Comparison of ENCODE assay signal across 16 mouse cellular contexts in genomic region chr11:30233946-30234345, GRCm38 (mm10).
"Had no signal": no experiment of that assay in that cellular context is flagged by ENCODE, and none has a peak within 500 bp of the region (broad histone marks: within the 10 kb centered on the region; RNA-seq: fewer than 3 reads in every experiment).

No protein-coding gene starts in this region.

- H3K36me3 ChIP-seq: stomach, embryonic 15.5 days had no signal

- H3K9ac ChIP-seq: lung, embryonic 15.5 days; midbrain, embryonic 13.5 days; midbrain, embryonic 15.5 days; neural tube, embryonic 12.5 days; stomach, embryonic 15.5 days had no signal

- DNase-seq: lung, postnatal 14 days; lung, postnatal 36 days; right cerebral cortex, postnatal 14 days; thymus, adult 2 months; thymus, postnatal 25 days; thymus, postnatal 4 days had no signal

- H3K9me3 ChIP-seq: lung, embryonic 15.5 days; megakaryocyte, embryonic 14.5 days; midbrain, embryonic 13.5 days; midbrain, embryonic 15.5 days; neural tube, embryonic 12.5 days; stomach, embryonic 15.5 days had no signal

- ATAC-seq: lung, postnatal 0 days; midbrain, embryonic 13.5 days; midbrain, embryonic 15.5 days had no signal

- H3K27me3 ChIP-seq: lung, embryonic 15.5 days; midbrain, embryonic 13.5 days; midbrain, embryonic 15.5 days; neural tube, embryonic 12.5 days; stomach, embryonic 15.5 days had no signal

- H3K4me2 ChIP-seq: lung, embryonic 15.5 days; midbrain, embryonic 11.5 days; midbrain, embryonic 13.5 days; midbrain, embryonic 15.5 days; neural tube, embryonic 12.5 days; stomach, embryonic 15.5 days had no signal

- H3K27ac ChIP-seq: lung, embryonic 15.5 days; macrophage; midbrain, embryonic 13.5 days; midbrain, embryonic 15.5 days; neural tube, embryonic 12.5 days; stomach, postnatal 0 days had no signal

- H3K4me3 ChIP-seq: lung, embryonic 15.5 days; megakaryocyte, embryonic 14.5 days; midbrain, embryonic 13.5 days; midbrain, embryonic 15.5 days; neural tube, embryonic 12.5 days; stomach, embryonic 15.5 days had no signal
